Mouse (Mus musculus) lung, postnatal 0 days (tissue): ENCODE measurements around the gene Atxn7.

Source experiments
- CTCF ChIP-seq: IDR thresholded peaks from 2 replicates; pipeline ENCODE4 v1.5.1; 2016; ENCODE audit warnings: antibody characterized with exemption, mild to moderate bottlenecking
- EP300 ChIP-seq: IDR thresholded peaks from 2 replicates; pipeline ENCODE4 v1.6.1; 2016; ENCODE audit warnings: antibody characterized with exemption, mild to moderate bottlenecking, control low read depth

DNA sequence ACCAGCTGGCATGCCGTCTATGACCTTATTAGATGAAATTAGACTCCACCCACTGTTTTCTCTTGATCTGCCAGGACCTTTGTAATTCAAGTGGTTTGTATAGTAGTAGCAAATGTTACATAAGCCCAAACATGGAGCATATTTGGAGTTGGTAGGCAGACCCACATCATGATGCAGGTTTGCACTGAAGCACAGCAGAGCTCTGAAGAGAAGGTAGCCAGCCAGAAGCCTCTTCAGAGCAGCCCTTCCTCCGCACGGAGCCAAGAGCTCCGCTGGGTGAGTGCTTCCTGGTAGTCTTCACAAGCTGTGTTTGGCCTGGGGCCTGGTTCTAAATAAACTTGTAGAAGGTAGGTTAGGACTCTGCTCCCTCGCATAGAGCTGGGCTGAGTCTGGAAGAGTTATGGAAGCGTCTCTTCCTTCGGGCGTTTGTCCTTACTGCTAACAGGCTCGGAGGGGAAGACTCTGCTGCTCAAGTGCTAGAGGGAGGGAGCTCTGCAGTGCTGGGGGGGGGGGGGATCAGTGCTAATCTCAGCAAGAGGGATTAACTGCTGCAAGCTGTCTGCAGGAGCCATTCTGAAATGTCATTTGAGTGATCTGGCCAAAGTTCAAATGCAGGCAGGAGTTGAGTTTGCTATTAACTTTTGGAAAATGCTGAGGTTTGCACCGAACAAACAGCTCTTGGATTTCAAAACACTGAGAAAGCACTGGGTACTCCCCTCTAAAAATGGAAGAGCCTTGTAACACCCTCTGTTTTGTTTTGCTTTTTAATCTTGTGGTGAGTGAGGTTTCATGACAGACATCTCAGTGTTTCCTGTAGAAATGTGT is 106.6 kb downstream of the Atxn7 start:
- TF ChIP-seq CTCF = no peak
- TF ChIP-seq EP300 = no peak
